ENCODE assay signal across 31 mouse cellular contexts in the genomic region with DNA sequence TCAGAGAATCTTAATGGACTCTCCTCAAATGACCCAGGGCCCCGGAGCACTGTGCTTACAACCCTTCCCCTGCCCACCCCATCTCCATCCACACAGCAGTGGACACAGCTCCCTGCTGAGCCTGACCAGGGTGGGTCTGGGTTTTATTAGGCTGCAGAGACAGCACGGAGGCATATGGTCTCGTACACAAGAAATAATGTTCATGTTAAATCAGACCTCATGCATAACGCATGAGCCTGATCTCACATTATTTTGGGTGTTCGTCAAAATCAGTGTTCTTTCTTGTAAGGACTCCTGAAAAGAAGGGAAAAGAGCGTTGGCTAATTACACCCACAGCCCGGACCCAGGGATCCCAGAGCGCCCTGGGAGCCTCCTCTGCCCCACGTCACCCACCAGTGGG. TPM values are rescaled to one million over a fixed set of nuclear protein-coding genes. Genes with fewer than 3 reads are reported as not detected.
DNase-seq lines count a peak whose midpoint lies in the region; ATAC-seq and TF ChIP-seq lines count a peak whose summit lies in the region.
"Had no signal": no experiment of that assay in that cellular context is flagged by ENCODE, and none has a peak within 500 bp of the region (broad histone marks: within the 10 kb centered on the region; RNA-seq: fewer than 3 reads in every experiment).

No protein-coding gene starts in this region.

- peak overlapping the region; percentile 30; the same call in 1 of the 2 replicates for H3K27ac ChIP-seq in hindbrain, embryonic 12.5 days
- no peak overlapping the region for H3K27ac ChIP-seq in hindbrain, embryonic 13.5 days
- H3K27ac ChIP-seq in forebrain, embryonic 14.5 days (ENCODE audit: low read depth, low read length) = peak overlapping the region; percentile 65; the same call in 1 of the 2 replicates
- peak overlapping the region; percentile 57; the same call in 1 of the 2 replicates for H3K27ac ChIP-seq in forebrain, postnatal 0 days (ENCODE audit: low read depth, low read length)
- H3K27ac ChIP-seq: embryonic facial prominence, embryonic 15.5 days; hindbrain, embryonic 14.5 days; kidney, postnatal 0 days; macrophage; stomach, embryonic 15.5 days had no signal

- no peaks in the 10 kb centered on the region for H3K9me3 ChIP-seq in hindbrain, embryonic 12.5 days (replicated peaks)
- H3K9me3 ChIP-seq in hindbrain, embryonic 13.5 days = no peaks in the 10 kb centered on the region
- no peaks in the 10 kb centered on the region for H3K9me3 ChIP-seq in forebrain, embryonic 14.5 days (replicated peaks; ENCODE audit: control insufficient read depth, low read length)
- no peaks in the 10 kb centered on the region for H3K9me3 ChIP-seq in forebrain, postnatal 0 days (ENCODE audit: low read length)
- H3K9me3 ChIP-seq: embryonic facial prominence, embryonic 15.5 days; stomach, embryonic 15.5 days had no signal

- H3K4me2 ChIP-seq in hindbrain, embryonic 12.5 days (replicated peaks) = 0 out of 2 replicates have a peak overlapping the region, but pooled peaks have one; percentile 17
- H3K4me2 ChIP-seq in hindbrain, embryonic 13.5 days = no peak overlapping the region
- peak overlapping the region; percentile 26; the same call in 1 of the 2 replicates for H3K4me2 ChIP-seq in forebrain, embryonic 14.5 days (ENCODE audit: low read length)
- peak overlapping the region; percentile 34 for H3K4me2 ChIP-seq in forebrain, postnatal 0 days (ENCODE audit: low read depth)
- H3K4me2 ChIP-seq in myocyte (ENCODE audit: low read depth) = peak overlapping the region; percentile 55
- H3K4me2 ChIP-seq: embryonic facial prominence, embryonic 15.5 days; hindbrain, embryonic 14.5 days; stomach, embryonic 15.5 days had no signal

- H3K4me3 ChIP-seq in hindbrain, embryonic 12.5 days = no peak overlapping the region
- no peak overlapping the region for H3K4me3 ChIP-seq in hindbrain, embryonic 13.5 days
- no peak overlapping the region for H3K4me3 ChIP-seq in forebrain, embryonic 14.5 days (ENCODE audit: low read depth, low read length)
- H3K4me3 ChIP-seq in forebrain, postnatal 0 days (ENCODE audit: low read depth, low read length) = no peak overlapping the region
- H3K4me3 ChIP-seq in myocyte = no peak overlapping the region
- H3K4me3 ChIP-seq: embryonic facial prominence, embryonic 15.5 days; stomach, embryonic 15.5 days had no signal

- no peaks in the 10 kb centered on the region for H3K79me2 ChIP-seq in myocyte (ENCODE audit: control insufficient read depth, insufficient read depth)

- no peak overlapping the region for H3K9ac ChIP-seq in hindbrain, embryonic 12.5 days
- no peak overlapping the region for H3K9ac ChIP-seq in hindbrain, embryonic 13.5 days
- H3K9ac ChIP-seq in forebrain, embryonic 14.5 days (ENCODE audit: low read length) = 0 out of 2 replicates have a peak overlapping the region, but pooled peaks have one; percentile 33
- H3K9ac ChIP-seq in forebrain, postnatal 0 days = no peak overlapping the region
- H3K9ac ChIP-seq: embryonic facial prominence, embryonic 15.5 days; hindbrain, embryonic 14.5 days; stomach, embryonic 15.5 days had no signal

- H3K4me1 ChIP-seq in hindbrain, embryonic 12.5 days = peaks cover 46% of the 10 kb centered on the region
- H3K4me1 ChIP-seq in hindbrain, embryonic 13.5 days (replicated peaks) = peaks cover 59% of the 10 kb centered on the region
- H3K4me1 ChIP-seq in forebrain, embryonic 14.5 days (ENCODE audit: control insufficient read depth, insufficient read depth, low read length) = peaks cover 15% of the 10 kb centered on the region
- peaks cover 4% of the 10 kb centered on the region for H3K4me1 ChIP-seq in forebrain, postnatal 0 days (ENCODE audit: insufficient read depth)

- H3K27me3 ChIP-seq in hindbrain, embryonic 12.5 days = peaks cover 70% of the 10 kb centered on the region
- H3K27me3 ChIP-seq in hindbrain, embryonic 13.5 days = peaks cover 84% of the 10 kb centered on the region
- peaks cover 35% of the 10 kb centered on the region for H3K27me3 ChIP-seq in forebrain, embryonic 14.5 days (replicated peaks; ENCODE audit: control insufficient read depth, insufficient read depth, low read length)
- peaks cover 4% of the 10 kb centered on the region for H3K27me3 ChIP-seq in forebrain, postnatal 0 days (ENCODE audit: insufficient read depth, low read length)
- peaks cover 72% of the 10 kb centered on the region for H3K27me3 ChIP-seq in myocyte (ENCODE audit: control insufficient read depth, insufficient read depth, insufficient read length)

- H3K36me3 ChIP-seq in hindbrain, embryonic 12.5 days = no peaks in the 10 kb centered on the region
- H3K36me3 ChIP-seq in hindbrain, embryonic 13.5 days = no peaks in the 10 kb centered on the region
- no peaks in the 10 kb centered on the region for H3K36me3 ChIP-seq in forebrain, embryonic 14.5 days (ENCODE audit: control insufficient read depth, insufficient read depth, low read length)
- no peaks in the 10 kb centered on the region for H3K36me3 ChIP-seq in forebrain, postnatal 0 days (ENCODE audit: insufficient read depth)
- H3K36me3 ChIP-seq in myocyte (ENCODE audit: control insufficient read depth, insufficient read depth) = no peaks in the 10 kb centered on the region
- H3K36me3 ChIP-seq: embryonic facial prominence, embryonic 15.5 days; G1E; stomach, embryonic 15.5 days had no signal

- TF ChIP-seq CTCF in forebrain, postnatal 0 days (IDR thresholded peaks at IDR 0.05; ENCODE audit: low read depth) = no peak

- WGBS in hindbrain, embryonic 12.5 days = 54% methylated on average over 9 of the region's 9 CpGs
- 51% methylated on average over 9 of the region's 9 CpGs for WGBS in hindbrain, embryonic 13.5 days
- 22% methylated on average over 9 of the region's 9 CpGs for WGBS in forebrain, embryonic 14.5 days
- 22% methylated on average over 9 of the region's 9 CpGs for WGBS in forebrain, postnatal 0 days

- peak; percentile 68 for DNase-seq in forebrain, embryonic 14.5 days (ENCODE audit: low spot score)
- DNase-seq in forebrain, postnatal 0 days = peak; percentile 42
- no peak for DNase-seq in adrenal gland, postnatal 25 days
- DNase-seq in urinary bladder, postnatal 14 days (ENCODE audit: low spot score) = no peak
- DNase-seq: B cell, adult 2 months; cerebellum, adult 18-20 months; cerebellum, postnatal 36 days; embryo, embryonic 11 days; gastrocnemius, postnatal 36 days; kidney, adult 18-20 months; thymus, postnatal 4 days had no signal

- no peak for TF ChIP-seq POLR2A in myocyte (IDR thresholded peaks at IDR 0.05; ENCODE audit: insufficient read length, low read depth)

- H3ac ChIP-seq in myocyte (ENCODE audit: control insufficient read depth, insufficient read length) = no peak overlapping the region

- ATAC-seq in hindbrain, embryonic 12.5 days (ENCODE audit: low FRiP score) = no peak
- no peak for ATAC-seq in hindbrain, embryonic 13.5 days (ENCODE audit: low FRiP score)
- ATAC-seq in forebrain, embryonic 14.5 days = peak; percentile 66
- peak; percentile 39 for ATAC-seq in forebrain, postnatal 0 days
- ATAC-seq: inflammation-experienced regulatory T-cells, adult 6 months; lung, postnatal 0 days had no signal

RNA-seq across cellular contexts. Expression of gene Pou3f1, which starts 7.6 kb away (rescaled TPM):
- polyA plus RNA-seq in hindbrain, embryonic 12.5 days (2016; fragmentation: Nextera tagmentation; extraction: Ambion mirVana) = 24.2 and 24.4 TPM in 2 replicates
- 9.5 and 11.4 TPM in 2 replicates for polyA plus RNA-seq in hindbrain, embryonic 13.5 days (2015; fragmentation: Nextera tagmentation; extraction: Ambion mirVana)
- polyA plus RNA-seq in forebrain, embryonic 14.5 days (2014; fragmentation: Nextera tagmentation; extraction: Ambion mirVana) = 14.8 and 15.3 TPM in 2 replicates
- 19.7 and 30.5 TPM in 2 replicates for total RNA-seq in forebrain, postnatal 0 days (2014; rRNA removed)
- polyA plus RNA-seq in forebrain, postnatal 0 days (2015; fragmentation: Nextera tagmentation; extraction: Ambion mirVana) = 20.2 and 31.1 TPM in 2 replicates
- polyA plus RNA-seq in myocyte (2012; fragmentation: generic; extraction: Trizol) = 0.01 TPM
- not detected in 2 replicates for total RNA-seq in adrenal gland, postnatal 25 days (2021)
- total RNA-seq: adrenal gland, adult 18-20 months; CH12.LX; liver, adult 2 months had no signal
- polyA plus RNA-seq: G1E; inflammation-experienced regulatory T-cells, adult 6 months; liver, adult 2 months; liver, embryonic 16.5 days had no signal

RNA-seq across cellular contexts. Expression of gene Utp11, which starts 29.2 kb away (rescaled TPM):
- polyA plus RNA-seq in hindbrain, embryonic 12.5 days (2016; fragmentation: Nextera tagmentation; extraction: Ambion mirVana) = 60.7 and 68.8 TPM in 2 replicates
- polyA plus RNA-seq in hindbrain, embryonic 13.5 days (2015; fragmentation: Nextera tagmentation; extraction: Ambion mirVana) = 45.1 and 47.9 TPM in 2 replicates
- polyA plus RNA-seq in forebrain, embryonic 14.5 days (2014; fragmentation: Nextera tagmentation; extraction: Ambion mirVana) = 34.5 and 42.0 TPM in 2 replicates
- 14.2 and 16.2 TPM in 2 replicates for total RNA-seq in forebrain, postnatal 0 days (2014; rRNA removed)
- polyA plus RNA-seq in forebrain, postnatal 0 days (2015; fragmentation: Nextera tagmentation; extraction: Ambion mirVana) = 30.9 and 33.0 TPM in 2 replicates
- 36.2 TPM for polyA plus RNA-seq in myocyte (2012; fragmentation: generic; extraction: Trizol)
- total RNA-seq in adrenal gland, postnatal 25 days (2021) = 38.1 and 43.0 TPM in 2 replicates

RNA-seq across cellular contexts. Expression of gene Fhl3, which starts 36.3 kb away (rescaled TPM):
- polyA plus RNA-seq in hindbrain, embryonic 12.5 days (2016; fragmentation: Nextera tagmentation; extraction: Ambion mirVana) = 3.3 and 6.8 TPM in 2 replicates
- polyA plus RNA-seq in hindbrain, embryonic 13.5 days (2015; fragmentation: Nextera tagmentation; extraction: Ambion mirVana) = 2.7 and 2.9 TPM in 2 replicates
- 1.4 TPM in 2 replicates for polyA plus RNA-seq in forebrain, embryonic 14.5 days (2014; fragmentation: Nextera tagmentation; extraction: Ambion mirVana)
- 2.5 and 3.0 TPM in 2 replicates for total RNA-seq in forebrain, postnatal 0 days (2014; rRNA removed)
- polyA plus RNA-seq in forebrain, postnatal 0 days (2015; fragmentation: Nextera tagmentation; extraction: Ambion mirVana) = 1.4 and 2.0 TPM in 2 replicates
- 110 TPM for polyA plus RNA-seq in myocyte (2012; fragmentation: generic; extraction: Trizol)
- 6.7 and 8.7 TPM in 2 replicates for total RNA-seq in adrenal gland, postnatal 25 days (2021)

RNA-seq across cellular contexts. Expression of gene Sf3a3, which starts 50.4 kb away (rescaled TPM):
- polyA plus RNA-seq in hindbrain, embryonic 12.5 days (2016; fragmentation: Nextera tagmentation; extraction: Ambion mirVana) = 157 and 164 TPM in 2 replicates
- polyA plus RNA-seq in hindbrain, embryonic 13.5 days (2015; fragmentation: Nextera tagmentation; extraction: Ambion mirVana) = 112 and 119 TPM in 2 replicates
- polyA plus RNA-seq in forebrain, embryonic 14.5 days (2014; fragmentation: Nextera tagmentation; extraction: Ambion mirVana) = 118 TPM in 2 replicates
- 46.3 and 54.4 TPM in 2 replicates for total RNA-seq in forebrain, postnatal 0 days (2014; rRNA removed)
- 68.3 and 84.1 TPM in 2 replicates for polyA plus RNA-seq in forebrain, postnatal 0 days (2015; fragmentation: Nextera tagmentation; extraction: Ambion mirVana)
- polyA plus RNA-seq in myocyte (2012; fragmentation: generic; extraction: Trizol) = 41.6 TPM
- 40.2 and 46.8 TPM in 2 replicates for total RNA-seq in adrenal gland, postnatal 25 days (2021)

RNA-seq across cellular contexts. Expression of gene 3100002H09Rik, which starts 53.6 kb away (rescaled TPM):
- polyA plus RNA-seq in hindbrain, embryonic 12.5 days (2016; fragmentation: Nextera tagmentation; extraction: Ambion mirVana) = 0.75 and 1.0 TPM in 2 replicates
- 1.00 TPM in 1 of 2 replicates, not detected in the other for polyA plus RNA-seq in hindbrain, embryonic 13.5 days (2015; fragmentation: Nextera tagmentation; extraction: Ambion mirVana)
- not detected in 2 replicates for polyA plus RNA-seq in forebrain, embryonic 14.5 days (2014; fragmentation: Nextera tagmentation; extraction: Ambion mirVana)
- 0.23 TPM in 1 of 2 replicates, not detected in the other for total RNA-seq in forebrain, postnatal 0 days (2014; rRNA removed)
- 0.18 TPM in 1 of 2 replicates, not detected in the other for polyA plus RNA-seq in forebrain, postnatal 0 days (2015; fragmentation: Nextera tagmentation; extraction: Ambion mirVana)
- not detected for polyA plus RNA-seq in myocyte (2012; fragmentation: generic; extraction: Trizol)
- not detected in 2 replicates for total RNA-seq in adrenal gland, postnatal 25 days (2021)
- total RNA-seq: adrenal gland, adult 18-20 months; CH12.LX; gastrocnemius, postnatal 36 days; heart, adult 8-10 months; heart, postnatal 25 days; liver, adult 2 months had no signal
- polyA plus RNA-seq: G1E; heart, embryonic 14.5 days; hindbrain, embryonic 14.5 days; inflammation-experienced regulatory T-cells, adult 6 months; kidney, postnatal 0 days; limb, embryonic 11.5 days; liver, adult 2 months; liver, embryonic 16.5 days; lung, postnatal 0 days; Patski; stomach, embryonic 15.5 days had no signal

Comparison
In these comparisons a context has a peak if more than half of its experiments do, and no peak if none do; other contexts are left out.
1. ATAC-seq: peak in forebrain, embryonic 14.5 days (single experiment) and forebrain, postnatal 0 days (single experiment); none in hindbrain, embryonic 12.5 days (single experiment) and hindbrain, embryonic 13.5 days (single experiment).
2. DNase-seq: peak in forebrain, embryonic 14.5 days (single experiment) and forebrain, postnatal 0 days (single experiment); none in adrenal gland, postnatal 25 days (single experiment) and urinary bladder, postnatal 14 days (single experiment).
3. RNA of gene Pou3f1, which starts 7.6 kb away (polyA plus RNA-seq): 24.2 to 24.4 TPM in hindbrain, embryonic 12.5 days, 20.2 to 31.1 TPM in forebrain, postnatal 0 days, 14.8 to 15.3 TPM in forebrain, embryonic 14.5 days and 9.5 to 11.4 TPM in hindbrain, embryonic 13.5 days; 0.01 TPM in myocyte (single experiment); every median in the first group is over 10 times any median in the second.
4. RNA of gene Fhl3, which starts 36.3 kb away (polyA plus RNA-seq): 110 TPM in myocyte (single experiment); 3.3 to 6.8 TPM in hindbrain, embryonic 12.5 days, 2.7 to 2.9 TPM in hindbrain, embryonic 13.5 days, 1.4 to 2.0 TPM in forebrain, postnatal 0 days and 1.4 TPM in forebrain, embryonic 14.5 days; every median in the first group is over 10 times any median in the second.